Mouse (Mus musculus) bone marrow, adult 2 months (tissue): ENCODE results near the gene Mpzl2.

Source experiments
- CTCF ChIP-seq: fragments of 200-500 bp; IDR thresholded peaks from 2 replicates; pipeline ENCODE4 v1.5.1; 2011; ENCODE audit warnings: low read length, control low read depth; ENCODE audit not compliant: control insufficient read depth, insufficient read depth
- POLR2A ChIP-seq: fragments of 200-500 bp; IDR thresholded peaks from 2 replicates; pipeline ENCODE4 v1.6.1; 2011; ENCODE audit warnings: low read depth, mild to moderate bottlenecking, control low read depth, low read length, borderline replicate concordance; ENCODE audit not compliant: control insufficient read depth

DNA sequence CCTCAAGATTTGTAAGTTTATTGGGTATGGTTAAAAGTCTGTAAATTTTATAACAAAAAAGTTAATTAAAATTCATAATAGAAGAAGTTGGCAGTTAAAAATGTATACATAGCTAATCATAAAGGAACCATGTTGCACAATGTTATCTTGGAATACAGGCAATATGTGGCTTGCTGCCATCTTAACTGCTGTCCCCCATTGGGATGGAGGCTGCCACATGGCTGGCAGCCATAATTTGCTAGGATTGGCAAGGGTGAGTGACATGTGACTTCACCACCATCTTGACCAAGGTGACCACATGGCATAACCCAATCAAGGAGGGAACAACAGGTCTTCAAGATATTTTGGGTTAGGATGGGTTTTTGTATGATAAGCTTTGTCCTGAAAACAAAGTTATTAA, 47.3 kb upstream of the Mpzl2 start:
- TF ChIP-seq POLR2A (no peak), CTCF (no peak)
